Mouse (Mus musculus) liver, adult (tissue): ENCODE data around the gene Itgb7.

Experiments
- GATA4 ChIP-seq: IDR thresholded peaks from 2 replicates; pipeline ENCODE4 v1.6.1; 2014; ENCODE audit warnings: mild to moderate bottlenecking, low read length; ENCODE audit not compliant: insufficient replicate concordance

Itgb7 gene

GRCm38 (mm10) chr15:102242404-102243228 is 10.9 kb upstream of the Itgb7 start:
- no peak for TF ChIP-seq GATA4

DNA sequence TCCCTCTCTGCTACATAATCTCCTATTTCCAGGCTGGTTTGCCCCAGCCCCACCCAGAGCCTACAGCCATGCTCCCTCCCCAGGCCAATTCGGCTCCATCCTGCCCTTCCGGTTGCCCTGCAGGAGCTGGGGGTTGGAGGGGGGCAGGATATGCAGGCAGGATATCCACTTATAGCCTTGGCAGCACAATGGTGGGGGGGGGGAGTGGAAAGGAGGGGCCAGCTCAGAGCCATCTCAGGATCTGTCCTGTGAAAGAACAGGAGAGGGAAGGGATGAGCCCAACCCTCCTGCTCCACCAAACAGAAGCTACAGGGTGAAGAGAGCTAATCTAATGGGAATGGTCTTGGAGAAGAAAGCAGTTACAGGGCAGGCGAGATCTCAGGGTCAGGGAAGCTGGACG is 8.9 kb upstream of the Itgb7 start:
- peak; percentile 50; the same call in 1 of the 2 replicates for TF ChIP-seq GATA4

- no peak for TF ChIP-seq GATA4
Measured at GRCm38 (mm10) chr15:102239851-102240250, 8.1 kb upstream of the Itgb7 start.

DNA sequence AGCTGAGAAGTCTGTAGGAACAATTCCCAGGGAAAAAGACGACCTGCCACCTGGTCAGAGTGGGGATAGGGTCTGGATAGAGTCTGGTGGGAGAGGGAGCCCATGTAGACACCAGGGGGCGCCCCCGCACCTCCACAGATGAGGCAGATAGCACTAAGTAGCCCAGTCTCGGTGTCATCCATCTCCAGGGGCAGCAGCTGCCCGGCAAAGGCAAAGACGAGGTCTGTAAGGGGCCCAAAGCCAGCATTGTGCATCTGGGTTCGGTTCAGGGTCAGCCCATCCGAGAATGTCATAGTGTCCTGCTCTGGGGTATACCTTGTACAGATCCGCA is 7.5 kb upstream of the Itgb7 start:
- TF ChIP-seq GATA4: peak; percentile 60; the same call in 1 of the 2 replicates

- TF ChIP-seq GATA4: no peak
Measured at GRCm38 (mm10) chr15:102238543-102239259, 7.0 kb upstream of the Itgb7 start.

GRCm38 (mm10) chr15:102235371-102236027 is 3.8 kb upstream of the Itgb7 start:
- TF ChIP-seq GATA4: no peak

DNA sequence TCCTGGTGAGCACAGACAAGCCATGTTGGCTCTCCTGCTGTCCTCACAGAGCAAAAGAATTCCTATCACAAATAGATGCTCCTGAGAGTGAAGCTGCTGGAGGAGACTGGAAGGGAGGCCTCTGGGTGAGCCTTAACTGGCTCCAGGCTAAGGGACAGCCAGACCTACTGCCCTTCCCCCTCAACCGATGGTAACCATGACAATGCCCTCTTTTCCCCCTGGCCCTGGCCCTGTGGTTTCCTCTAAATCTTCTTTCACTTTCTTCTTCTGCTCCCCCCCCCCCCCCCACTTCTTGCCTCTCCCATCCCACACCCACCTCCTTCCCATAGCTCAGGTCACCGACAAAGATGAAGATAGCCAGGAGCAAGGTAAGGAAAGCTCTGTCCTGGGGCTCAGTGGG is 2.2 kb upstream of the Itgb7 start:
- TF ChIP-seq GATA4: no peak

- no peak for TF ChIP-seq GATA4
Measured at GRCm38 (mm10) chr15:102232764-102233163, 1.0 kb upstream of the Itgb7 start.

DNA sequence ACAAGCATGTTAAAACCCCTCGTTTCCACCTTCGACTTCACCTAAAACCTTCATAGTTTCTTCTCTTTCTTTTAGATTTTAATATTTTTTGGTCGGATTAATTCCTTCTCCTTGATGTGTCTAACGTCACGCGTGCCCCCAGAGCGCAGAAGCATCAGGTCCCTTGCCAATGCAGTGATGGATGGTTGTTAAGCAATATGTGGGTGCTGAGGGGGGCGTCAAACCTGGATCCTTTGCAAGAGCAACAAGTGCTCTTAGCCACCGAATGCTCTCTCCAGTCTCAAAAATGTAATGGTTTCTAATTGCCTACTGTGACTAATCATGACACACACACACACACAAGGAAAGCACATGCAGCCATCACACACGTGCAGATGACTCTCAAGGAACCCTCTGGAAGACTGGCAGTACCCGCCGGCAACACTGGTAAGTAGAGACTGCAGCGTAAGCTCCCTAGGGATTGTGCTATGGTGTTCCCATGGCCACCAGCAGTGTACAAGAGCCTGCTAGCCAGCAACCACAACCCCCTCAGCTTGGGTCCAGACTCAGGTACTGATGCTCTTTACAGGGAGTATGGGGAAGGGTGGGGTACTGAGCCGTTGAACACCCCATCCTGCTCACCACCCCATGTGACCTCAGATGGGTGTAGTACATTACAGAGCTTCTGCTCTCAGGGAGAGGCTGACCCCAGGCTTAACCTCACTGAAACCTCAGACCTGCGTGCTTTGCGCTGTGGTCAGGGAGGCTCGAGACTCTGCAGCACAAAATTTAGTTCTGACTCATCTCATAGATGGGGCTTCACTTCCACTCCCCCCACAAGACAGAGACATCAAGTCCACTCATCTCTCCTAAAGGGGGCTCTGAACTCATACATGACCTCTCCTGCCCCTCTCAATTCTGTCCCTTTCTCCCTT is 1.1 kb downstream of the Itgb7 start:
- no peak for TF ChIP-seq GATA4

DNA sequence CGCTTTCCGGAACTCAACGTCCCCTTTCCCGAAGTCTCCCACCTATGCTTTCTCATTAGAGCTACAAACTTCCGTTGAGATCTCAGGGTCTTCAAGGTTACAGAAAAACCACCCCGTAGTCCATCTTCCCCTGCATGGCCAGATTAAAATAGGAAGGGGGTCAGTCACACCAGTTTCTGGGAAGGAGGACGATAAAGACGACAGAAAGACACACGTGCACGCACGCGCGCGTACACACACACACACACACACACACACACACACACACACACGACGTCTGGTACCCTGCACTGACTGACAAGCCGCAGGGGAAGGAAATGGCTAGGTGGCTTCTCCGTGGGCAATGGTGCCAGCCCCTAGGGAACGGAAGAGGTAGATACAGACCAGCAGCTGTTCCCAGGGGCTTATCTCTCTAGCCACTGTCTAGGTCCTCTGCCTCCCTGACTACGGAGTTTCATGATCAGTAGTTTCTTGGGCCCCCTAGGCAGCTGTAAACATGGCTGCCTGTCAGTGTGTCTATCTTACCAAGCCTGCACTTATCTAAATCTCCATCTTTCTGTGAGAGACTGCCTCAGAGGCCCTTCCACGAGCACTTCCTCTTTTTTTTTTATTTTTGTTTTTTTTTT is 6.6 kb downstream of the Itgb7 start:
- no peak; the same call in 1 of the 2 replicates for TF ChIP-seq GATA4

- no peak for TF ChIP-seq GATA4
Measured at GRCm38 (mm10) chr15:102224186-102224991, 7.4 kb downstream of the Itgb7 start.

DNA sequence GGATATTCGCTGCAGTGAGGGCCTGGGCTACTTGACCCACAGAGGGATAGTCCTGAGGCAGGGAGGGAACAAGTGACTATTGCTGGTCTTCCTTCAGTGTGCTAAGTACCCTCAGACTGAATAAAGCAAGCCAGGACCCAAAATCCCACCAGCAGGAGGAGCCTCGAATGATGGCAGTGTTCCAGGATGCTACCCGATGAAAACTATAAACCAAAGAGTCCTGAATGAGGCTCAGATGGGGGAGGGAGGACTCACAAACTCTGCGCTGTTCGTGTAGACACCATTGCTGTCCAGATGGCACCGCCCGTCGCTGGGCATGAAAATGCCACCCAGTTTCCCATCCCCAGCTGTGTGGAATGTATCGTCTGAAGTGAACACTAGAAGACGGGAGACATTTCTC is 9.4 kb downstream of the Itgb7 start:
- no peak for TF ChIP-seq GATA4

- no peak for TF ChIP-seq GATA4
Measured at GRCm38 (mm10) chr15:102217325-102217724, 14.4 kb downstream of the Itgb7 start.
